8 mouse cellular contexts compared by ENCODE assay signal in genomic region chr3:56437058-56437457, GRCm38 (mm10).
DNase-seq lines count a peak whose midpoint lies in the region; ATAC-seq and TF ChIP-seq lines count a peak whose summit lies in the region.

No protein-coding gene starts in this region.

- H3K4me1 ChIP-seq in hindbrain, postnatal 0 days (ENCODE audit: insufficient read depth, low read length): peaks cover 5% of the 10 kb centered on the region; the same call in 1 of the 2 replicates

- no peak overlapping the region for H3ac ChIP-seq in myocyte (ENCODE audit: control insufficient read depth, insufficient read length)

- H3K9ac ChIP-seq in hindbrain, postnatal 0 days (replicated peaks; ENCODE audit: low read length): no peak overlapping the region

- H3K4me2 ChIP-seq in hindbrain, postnatal 0 days (ENCODE audit: low read depth, low read length): no peak overlapping the region
- H3K4me2 ChIP-seq in myocyte (ENCODE audit: low read depth): no peak overlapping the region

- intact Hi-C loops in heart, postnatal 10 days (cut with DNase I): no loop called here
- intact Hi-C loops in heart, postnatal 25 days (cut with DNase I): no loop called here

- DNase-seq in heart, postnatal 10 days: peak; percentile 58 to 65
- no peak for DNase-seq in heart, postnatal 25 days (ENCODE audit: low spot score)
- DNase-seq in right cerebral cortex, adult 18-20 months: peak; percentile 14
- no peak for DNase-seq in right cerebral cortex, postnatal 14 days
- peak; percentile 56 for DNase-seq in hindbrain, postnatal 0 days (ENCODE audit: low spot score)
- no peak for DNase-seq in cerebellum, adult 11-12 months
- no peak for DNase-seq in spleen, postnatal 36 days (ENCODE audit: low spot score in 2 of 2)

- H3K36me3 ChIP-seq in hindbrain, postnatal 0 days (ENCODE audit: insufficient read depth, low read length): no peaks in the 10 kb centered on the region
- H3K36me3 ChIP-seq in myocyte (ENCODE audit: control insufficient read depth, insufficient read depth): no peaks in the 10 kb centered on the region

- TF ChIP-seq CTCF in hindbrain, postnatal 0 days (IDR thresholded peaks at IDR 0.05; ENCODE audit: low read depth): no peak

- H3K79me2 ChIP-seq in myocyte (ENCODE audit: control insufficient read depth, insufficient read depth): no peaks in the 10 kb centered on the region

- H3K27me3 ChIP-seq in hindbrain, postnatal 0 days (ENCODE audit: insufficient read depth, low read length): no peaks in the 10 kb centered on the region
- H3K27me3 ChIP-seq in myocyte (ENCODE audit: control insufficient read depth, insufficient read depth, insufficient read length): no peaks in the 10 kb centered on the region

- no peaks in the 10 kb centered on the region for H3K9me3 ChIP-seq in hindbrain, postnatal 0 days (ENCODE audit: low read length)

- TF ChIP-seq POLR2A in myocyte (IDR thresholded peaks at IDR 0.05; ENCODE audit: insufficient read length, low read depth): no peak

- H3K4me3 ChIP-seq in hindbrain, postnatal 0 days (ENCODE audit: low read length): no peak overlapping the region
- no peak overlapping the region for H3K4me3 ChIP-seq in myocyte

- no peak overlapping the region for H3K27ac ChIP-seq in hindbrain, postnatal 0 days

- ATAC-seq in hindbrain, postnatal 0 days: no peak

- WGBS in hindbrain, postnatal 0 days: 25% methylated on average over 4 of the region's 4 CpGs

TF ChIP-seq in myocyte, 11 proteins besides CTCF, POLR2A, EP300 and RAD21:
- TF ChIP-seq MYOG (IDR thresholded peaks at IDR 0.05; ENCODE audit: control insufficient read depth in 1 of 3, insufficient read depth in 1 of 3, insufficient read length in 2 of 3, low read depth in 2 of 3) (peak in 2 of 3 experiments; percentile 5 to 14), MYOD1 (IDR thresholded peaks at IDR 0.05; ENCODE audit: control insufficient read depth in 1 of 3, insufficient read length in 2 of 3, low read depth in 2 of 3) (peak; percentile 62 to 84 (median 68)), REST (IDR thresholded peaks at IDR 0.05; ENCODE audit: insufficient read depth, insufficient read length) (no peak)
TF ChIP-seq in myocyte: peak in this region for 2.

Comparison
In these comparisons a context has a peak if more than half of its experiments do, and no peak if none do; other contexts are left out.
1. DNase-seq: peak in heart, postnatal 10 days (2 of 2), right cerebral cortex, adult 18-20 months (single experiment) and hindbrain, postnatal 0 days (single experiment); none in heart, postnatal 25 days (single experiment), right cerebral cortex, postnatal 14 days (single experiment), cerebellum, adult 11-12 months (single experiment) and spleen, postnatal 36 days (0 of 2).